Mouse (Mus musculus) c-Kit-positive CD71-positive TER-119-negative erythroid progenitor cells, embryonic 14.5 days (primary cell): Measurements from ENCODE around the gene Celf2.

Experiments
- DNase-seq: peaks from one replicate; pipeline ENCODE4 v3.0.0-alpha.2; 2013; ENCODE audit warnings: low read depth

Celf2 gene

GRCm38 (mm10) chr2:7392500-7392899, 116.9 kb downstream of the Celf2 start:
- no peak for DNase-seq

- DNase-seq = no peak
These were observed 120.1 kb downstream of the Celf2 start for GRCm38 (mm10) chr2:7389264-7389663.

GRCm38 (mm10) chr2:7378736-7379135, 130.6 kb downstream of the Celf2 start:
- no peak for DNase-seq

GRCm38 (mm10) chr2:7377878-7378277, 131.5 kb downstream of the Celf2 start:
- DNase-seq = no peak

GRCm38 (mm10) chr2:7367738-7368137, 141.6 kb downstream of the Celf2 start:
- no peak for DNase-seq

- no peak for DNase-seq
These were observed 149.8 kb downstream of the Celf2 start for GRCm38 (mm10) chr2:7359557-7359956.

- no peak for DNase-seq
These were observed 150.5 kb downstream of the Celf2 start for GRCm38 (mm10) chr2:7358816-7359215.

GRCm38 (mm10) chr2:7351234-7351633, 158.1 kb downstream of the Celf2 start:
- no peak for DNase-seq

- no peak for DNase-seq
These were observed 162.5 kb downstream of the Celf2 start for GRCm38 (mm10) chr2:7346703-7347461.

- DNase-seq = no peak
These were observed 164.4 kb downstream of the Celf2 start for GRCm38 (mm10) chr2:7344951-7345350.

GRCm38 (mm10) chr2:7342911-7343478, 166.4 kb downstream of the Celf2 start:
- DNase-seq = no peak

GRCm38 (mm10) chr2:7334846-7335245, 174.5 kb downstream of the Celf2 start:
- DNase-seq = no peak

GRCm38 (mm10) chr2:7328018-7328899, 181.1 kb downstream of the Celf2 start:
- no peak for DNase-seq

- DNase-seq = no peak
These were observed 189.6 kb downstream of the Celf2 start for GRCm38 (mm10) chr2:7319760-7320159.

GRCm38 (mm10) chr2:7311776-7312175, 197.6 kb downstream of the Celf2 start:
- DNase-seq = no peak

- DNase-seq = no peak
These were observed 198.6 kb downstream of the Celf2 start for GRCm38 (mm10) chr2:7310840-7311182.

- DNase-seq = no peak
These were observed 199.1 kb downstream of the Celf2 start for GRCm38 (mm10) chr2:7310129-7310839.

GRCm38 (mm10) chr2:7309324-7309723, 200.0 kb downstream of the Celf2 start:
- no peak for DNase-seq

- no peak for DNase-seq
These were observed 200.6 kb downstream of the Celf2 start for GRCm38 (mm10) chr2:7308731-7309130.

GRCm38 (mm10) chr2:7287434-7287833, 221.9 kb downstream of the Celf2 start:
- no peak for DNase-seq

GRCm38 (mm10) chr2:7273214-7273613, 236.1 kb downstream of the Celf2 start:
- DNase-seq = no peak

- no peak for DNase-seq
These were observed 239.3 kb downstream of the Celf2 start for GRCm38 (mm10) chr2:7270051-7270450.
